Mouse (Mus musculus): ENCODE measurements around the gene Gm11541. TPM values are rescaled to one million over a fixed set of nuclear protein-coding genes. Genes with fewer than 3 reads are reported as not detected.
"Not testable (repeated sequence)": the region's sequence is repeated elsewhere in the genome, so short reads cannot be mapped to it uniquely, and the experiment has no call there.

Gene Gm11541
- total and polyA plus RNA-seq, 2 experiments from 2014 or later: 0.11 TPM; not detected in 1

DNA sequence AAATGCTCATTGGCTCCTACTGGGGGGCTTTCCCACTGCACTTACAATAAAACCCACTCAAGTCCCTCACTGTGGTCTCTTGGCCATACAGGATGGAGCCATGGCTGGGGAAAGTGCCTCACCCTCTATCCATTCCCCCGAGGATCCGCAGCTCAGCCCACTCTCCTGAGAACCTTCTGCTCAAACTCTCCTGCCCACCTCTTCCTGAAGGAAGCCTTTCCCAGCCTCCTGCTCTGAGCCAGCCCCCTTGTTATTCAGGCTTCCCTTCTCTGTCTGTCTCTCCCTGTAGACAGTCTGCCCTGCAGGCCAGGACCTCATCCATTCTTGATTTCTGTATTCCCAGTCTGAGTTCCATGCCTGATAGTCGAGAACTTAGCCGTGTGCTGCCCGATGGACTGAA is 29.3 kb downstream of the Gm11541 start:
- ATAC-seq (ENCODE audit: insufficient read depth, low read depth) (no peak), DNase-seq (ENCODE audit: low spot score) (no peak)
- peaks cover 25% of the 10 kb centered on the region for H3K4me1 ChIP-seq (ENCODE audit: control insufficient read depth, insufficient read depth)
- no peaks in the 10 kb centered on the region for H3K9me3 ChIP-seq (replicated peaks; ENCODE audit: control insufficient read depth, low read length)
- no peak overlapping the region for H3K4me3 ChIP-seq (ENCODE audit: low read depth, low read length)
- WGBS: 65% methylated on average over 5 of the region's 5 CpGs
- H3K9ac ChIP-seq (replicated peaks; ENCODE audit: low read depth, low read length): no peak overlapping the region; the same call in 1 of the 2 replicates
- H3K4me2 ChIP-seq (ENCODE audit: low read depth, low read length): no peak overlapping the region
- H3K27ac ChIP-seq (ENCODE audit: low read depth): no peak overlapping the region
- TF ChIP-seq CTCF (IDR thresholded peaks at IDR 0.05; ENCODE audit: low read depth) (no peak), EP300 (IDR thresholded peaks at IDR 0.05; ENCODE audit: low read depth) (no peak)
- peaks cover 6% of the 10 kb centered on the region for H3K36me3 ChIP-seq (replicated peaks; ENCODE audit: control insufficient read depth, insufficient read depth, low read length)
- H3K27me3 ChIP-seq (ENCODE audit: control insufficient read depth, insufficient read depth, low read length): no peaks in the 10 kb centered on the region

DNA sequence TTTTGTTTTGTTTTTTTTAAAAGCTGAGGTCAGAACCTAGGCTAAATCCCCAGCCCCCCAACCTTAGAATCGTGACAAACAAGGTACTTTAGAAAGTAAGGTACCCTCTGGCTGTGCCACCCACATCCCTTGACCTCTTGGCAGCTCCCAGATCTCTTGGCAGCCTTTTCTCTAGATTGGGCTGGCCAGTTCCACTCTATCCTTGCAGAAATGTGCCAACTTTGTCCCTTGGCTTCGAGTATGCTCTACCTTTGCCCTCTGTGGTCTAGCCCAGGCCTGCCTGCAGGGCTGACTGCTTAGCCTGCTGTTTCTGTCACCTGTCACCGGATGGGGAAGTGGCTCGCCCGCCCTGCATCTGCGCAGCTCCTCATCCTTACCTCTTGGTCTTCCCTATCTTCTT is 39.0 kb downstream of the Gm11541 start:
- Histone ChIP-seq H3K9ac (replicated peaks; ENCODE audit: low read depth, low read length) (no peak overlapping the region), H3K36me3 (replicated peaks; ENCODE audit: control insufficient read depth, insufficient read depth, low read length) (peaks cover 88% of the 10 kb centered on the region), H3K4me1 (ENCODE audit: control insufficient read depth, insufficient read depth) (no peaks in the 10 kb centered on the region), H3K9me3 (replicated peaks; ENCODE audit: control insufficient read depth, low read length) (no peaks in the 10 kb centered on the region), H3K4me3 (ENCODE audit: low read depth, low read length) (no peak overlapping the region), H3K27ac (ENCODE audit: low read depth) (no peak overlapping the region), H3K27me3 (ENCODE audit: control insufficient read depth, insufficient read depth, low read length) (no peaks in the 10 kb centered on the region), H3K4me2 (ENCODE audit: low read depth, low read length) (no peak overlapping the region)
- 85% methylated on average over 6 of the region's 6 CpGs for WGBS
- DNase-seq (ENCODE audit: low spot score) (no peak), ATAC-seq (ENCODE audit: insufficient read depth, low read depth) (no peak)
- TF ChIP-seq CTCF (IDR thresholded peaks at IDR 0.05; ENCODE audit: low read depth): no peak
- TF ChIP-seq EP300 (IDR thresholded peaks at IDR 0.05; ENCODE audit: low read depth): no peak

DNA sequence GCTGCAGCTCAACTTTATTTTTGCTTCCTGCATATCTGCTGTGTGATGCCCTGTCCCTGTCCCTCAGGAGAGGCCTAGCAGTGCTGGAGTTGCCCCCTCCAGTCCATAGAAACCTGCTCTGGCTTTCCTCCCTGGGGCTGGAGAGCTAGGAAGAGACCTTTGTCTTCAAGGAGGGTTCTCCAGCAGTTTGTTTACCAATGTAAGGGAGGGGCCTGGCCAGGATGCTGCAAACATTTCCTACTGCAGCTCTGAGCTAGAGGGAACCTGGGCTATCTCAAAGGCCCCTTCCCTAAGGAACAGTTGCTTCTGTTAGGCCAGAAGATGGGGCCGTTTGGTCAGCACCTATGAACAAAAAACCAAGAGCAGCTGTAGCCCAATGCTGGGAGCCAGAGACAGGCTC is 43.0 kb downstream of the Gm11541 start:
- DNase-seq (ENCODE audit: low spot score) (no peak), ATAC-seq (ENCODE audit: insufficient read depth, low read depth) (no peak)
- no peaks in the 10 kb centered on the region for H3K4me1 ChIP-seq (ENCODE audit: control insufficient read depth, insufficient read depth)
- no peaks in the 10 kb centered on the region for H3K27me3 ChIP-seq (ENCODE audit: control insufficient read depth, insufficient read depth, low read length)
- H3K9me3 ChIP-seq (replicated peaks; ENCODE audit: control insufficient read depth, low read length): no peaks in the 10 kb centered on the region
- H3K4me2 ChIP-seq (ENCODE audit: low read depth, low read length): no peak overlapping the region
- peaks cover 76% of the 10 kb centered on the region for H3K36me3 ChIP-seq (replicated peaks; ENCODE audit: control insufficient read depth, insufficient read depth, low read length)
- TF ChIP-seq CTCF (IDR thresholded peaks at IDR 0.05; ENCODE audit: low read depth) (no peak), EP300 (IDR thresholded peaks at IDR 0.05; ENCODE audit: low read depth) (no peak)
- H3K4me3 ChIP-seq (ENCODE audit: low read depth, low read length): no peak overlapping the region
- WGBS: 68% methylated on average over 1 of the region's 1 CpGs
- H3K27ac ChIP-seq (ENCODE audit: low read depth): no peak overlapping the region
- no peak overlapping the region for H3K9ac ChIP-seq (replicated peaks; ENCODE audit: low read depth, low read length)

DNA sequence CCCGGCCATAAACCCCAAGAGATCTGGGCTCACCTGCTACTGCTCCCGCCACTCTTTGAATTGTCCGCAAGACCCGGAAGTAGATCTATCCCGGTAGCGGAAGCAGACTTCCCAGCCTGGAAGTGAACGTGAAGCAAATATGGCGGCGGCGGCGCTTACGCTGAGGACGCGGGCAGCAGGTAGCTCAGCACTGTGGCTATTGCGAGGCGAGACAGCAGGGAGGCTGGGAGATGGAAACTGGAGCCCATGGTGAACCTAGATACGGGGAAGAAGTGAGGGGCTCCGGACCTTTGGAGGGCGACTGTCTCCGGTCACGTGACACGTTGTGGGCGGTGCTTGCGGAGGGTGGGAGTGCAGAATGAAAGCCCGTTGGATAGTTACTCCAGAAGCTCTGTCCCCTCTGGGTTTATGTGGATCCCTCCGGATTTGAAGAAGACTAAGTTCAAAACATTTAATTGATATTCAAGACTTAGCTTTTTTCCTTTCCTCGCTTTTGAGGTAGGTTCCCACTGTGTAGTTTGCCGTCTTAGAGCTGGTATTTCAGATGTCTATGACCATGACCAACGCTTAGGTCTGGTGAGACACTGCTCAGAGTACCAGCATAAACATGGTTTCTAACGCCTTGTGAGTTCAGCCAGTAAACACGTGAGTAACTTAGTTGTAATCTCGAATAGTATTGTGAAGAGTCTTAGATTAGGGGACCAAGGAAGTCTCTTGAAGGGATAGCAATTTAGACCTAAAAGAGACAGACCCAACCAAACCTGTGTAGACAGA is 50.4 kb downstream of the Gm11541 start, which contains the start of the genes Mrpl27 and Eme1:
Mrpl27 (plus strand) TSS at position 105 of the 774 bp plus-strand sequence.
Eme1 (minus strand) TSS at position 302 of the 774 bp plus-strand sequence.
- ATAC-seq (ENCODE audit: insufficient read depth, low read depth) (peak; percentile 89), DNase-seq (ENCODE audit: low spot score) (peak; percentile 79)
- Histone ChIP-seq H3K9ac (replicated peaks; ENCODE audit: low read depth, low read length) (peak within 1 kb of the TSS; percentile 69), H3K9me3 (replicated peaks; ENCODE audit: control insufficient read depth, low read length) (no peaks in the 10 kb centered on the region), H3K27me3 (ENCODE audit: control insufficient read depth, insufficient read depth, low read length) (no peaks in the 10 kb centered on the region), H3K36me3 (replicated peaks; ENCODE audit: control insufficient read depth, insufficient read depth, low read length) (peaks cover 21% of the 10 kb centered on the region), H3K4me2 (ENCODE audit: low read depth, low read length) (peak within 1 kb of the TSS; percentile 89), H3K27ac (ENCODE audit: low read depth) (peak within 1 kb of the TSS; percentile 93), H3K4me3 (ENCODE audit: low read depth, low read length) (peak within 1 kb of the TSS; percentile 77), H3K4me1 (ENCODE audit: control insufficient read depth, insufficient read depth) (peaks cover 14% of the 10 kb centered on the region)
- under 1% methylated on average over 32 of the region's 32 CpGs for WGBS
- TF ChIP-seq CTCF (IDR thresholded peaks at IDR 0.05; ENCODE audit: low read depth) (no peak), EP300 (IDR thresholded peaks at IDR 0.05; ENCODE audit: low read depth) (peak; percentile 60; the same call in 1 of the 2 replicates)

DNA sequence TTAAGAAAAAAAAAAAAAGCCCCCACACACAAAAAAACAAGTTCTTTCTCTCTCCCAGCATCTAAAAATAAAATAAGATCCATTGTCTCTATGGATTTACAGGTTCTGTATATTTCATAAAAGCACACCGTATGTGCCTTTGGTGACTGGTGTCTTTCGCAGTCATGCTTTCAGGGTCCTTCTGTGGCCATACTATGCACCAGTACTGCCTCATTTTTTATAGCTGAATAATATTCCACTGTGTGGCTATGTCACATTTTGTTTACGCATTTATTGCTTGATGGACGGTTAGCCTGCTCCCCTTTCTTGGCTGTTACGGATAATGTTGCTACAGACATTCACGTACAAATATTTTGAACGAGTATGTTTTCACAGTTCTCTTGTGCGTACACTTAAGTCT is 51.3 kb downstream of the Gm11541 start:
- Histone ChIP-seq H3K4me3 (ENCODE audit: low read depth, low read length) (peak overlapping the region; percentile 77), H3K36me3 (replicated peaks; ENCODE audit: control insufficient read depth, insufficient read depth, low read length) (peaks cover 17% of the 10 kb centered on the region), H3K27ac (ENCODE audit: low read depth) (no peak overlapping the region), H3K4me2 (ENCODE audit: low read depth, low read length) (peak overlapping the region; percentile 89), H3K27me3 (ENCODE audit: control insufficient read depth, insufficient read depth, low read length) (no peaks in the 10 kb centered on the region), H3K9ac (replicated peaks; ENCODE audit: low read depth, low read length) (no peak overlapping the region), H3K4me1 (ENCODE audit: control insufficient read depth, insufficient read depth) (peaks cover 14% of the 10 kb centered on the region), H3K9me3 (replicated peaks; ENCODE audit: control insufficient read depth, low read length) (no peaks in the 10 kb centered on the region)
- TF ChIP-seq EP300 (IDR thresholded peaks at IDR 0.05; ENCODE audit: low read depth) (no peak), CTCF (IDR thresholded peaks at IDR 0.05; ENCODE audit: low read depth) (no peak)
- WGBS: 41% methylated on average over 8 of the region's 8 CpGs
- ATAC-seq (ENCODE audit: insufficient read depth, low read depth) (no peak), DNase-seq (ENCODE audit: low spot score) (no peak)

DNA sequence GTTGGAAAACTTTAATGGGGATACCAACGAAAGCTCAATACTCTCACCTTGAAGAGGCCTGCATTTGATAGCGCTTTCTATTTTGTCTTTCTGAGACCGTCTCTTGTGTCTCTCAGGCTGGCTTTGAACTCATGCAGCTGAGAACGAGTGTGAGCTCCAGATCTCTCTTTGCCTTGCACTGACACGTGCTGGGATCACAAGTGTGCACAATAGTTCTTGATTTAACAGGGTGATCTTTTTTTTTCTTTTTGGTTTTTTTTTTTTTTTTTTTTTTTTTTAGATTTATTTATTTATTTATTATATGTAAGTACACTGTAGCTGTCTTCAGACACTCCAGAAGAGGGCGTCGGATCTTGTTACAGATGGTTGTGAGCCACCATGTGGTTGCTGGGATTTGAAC is 53.1 kb downstream of the Gm11541 start:
- H3K9ac ChIP-seq (replicated peaks; ENCODE audit: low read depth, low read length); DNase-seq (ENCODE audit: low spot score); H3K4me2 ChIP-seq (ENCODE audit: low read depth, low read length); H3K27ac ChIP-seq (ENCODE audit: low read depth); H3K4me3 ChIP-seq (ENCODE audit: low read depth, low read length); ATAC-seq (ENCODE audit: insufficient read depth, low read depth); H3K9me3 ChIP-seq (replicated peaks; ENCODE audit: control insufficient read depth, low read length); H3K27me3 ChIP-seq (ENCODE audit: control insufficient read depth, insufficient read depth, low read length): not testable (repeated sequence)
- Histone ChIP-seq H3K36me3 (replicated peaks; ENCODE audit: control insufficient read depth, insufficient read depth, low read length) (peaks cover 22% of the 10 kb centered on the region), H3K4me1 (ENCODE audit: control insufficient read depth, insufficient read depth) (peaks cover 14% of the 10 kb centered on the region)
- 91% methylated on average over 5 of the region's 7 CpGs for WGBS

All from heart, postnatal 0 days (tissue).